Mouse (Mus musculus): ENCODE results near the gene Gabrb3. TPM values are rescaled to one million over a fixed set of nuclear protein-coding genes. Genes with fewer than 3 reads are reported as not detected.

Gene Gabrb3
- total RNA-seq, 2 experiments from 2014 or later = not detected

- ATAC-seq (ENCODE audit: poor library complexity, severe bottlenecking) = no peak
Observed at GRCm38 (mm10) chr7:57529451-57529850, 110.0 kb downstream of the Gabrb3 start.

GRCm38 (mm10) chr7:57529954-57530353, 110.5 kb downstream of the Gabrb3 start:
- ATAC-seq (ENCODE audit: poor library complexity, severe bottlenecking) = no peak

- ATAC-seq (ENCODE audit: poor library complexity, severe bottlenecking) = no peak
Observed at GRCm38 (mm10) chr7:57532676-57533075, 113.2 kb downstream of the Gabrb3 start.

- ATAC-seq (ENCODE audit: poor library complexity, severe bottlenecking) = no peak
Observed at GRCm38 (mm10) chr7:57538565-57538964, 119.1 kb downstream of the Gabrb3 start.

- no peak for ATAC-seq (ENCODE audit: poor library complexity, severe bottlenecking)
Observed at GRCm38 (mm10) chr7:57560732-57561436, 141.4 kb downstream of the Gabrb3 start.

GRCm38 (mm10) chr7:57564403-57564802, 144.9 kb downstream of the Gabrb3 start:
- no peak for ATAC-seq (ENCODE audit: poor library complexity, severe bottlenecking)

- ATAC-seq (ENCODE audit: poor library complexity, severe bottlenecking) = no peak
Observed at GRCm38 (mm10) chr7:57590451-57591248, 171.2 kb downstream of the Gabrb3 start.

- no peak for ATAC-seq (ENCODE audit: poor library complexity, severe bottlenecking)
Observed at GRCm38 (mm10) chr7:57591249-57591577, 171.7 kb downstream of the Gabrb3 start.

GRCm38 (mm10) chr7:57591578-57592431, 172.3 kb downstream of the Gabrb3 start:
- ATAC-seq (ENCODE audit: poor library complexity, severe bottlenecking) = no peak

- no peak for ATAC-seq (ENCODE audit: poor library complexity, severe bottlenecking)
Observed at GRCm38 (mm10) chr7:57597341-57597740, 177.8 kb downstream of the Gabrb3 start.

- ATAC-seq (ENCODE audit: poor library complexity, severe bottlenecking) = no peak
Observed at GRCm38 (mm10) chr7:57618697-57619096, 199.2 kb downstream of the Gabrb3 start.

- no peak for ATAC-seq (ENCODE audit: poor library complexity, severe bottlenecking)
Observed at GRCm38 (mm10) chr7:57620036-57620435, 200.5 kb downstream of the Gabrb3 start.

GRCm38 (mm10) chr7:57623718-57624117, 204.2 kb downstream of the Gabrb3 start:
- ATAC-seq (ENCODE audit: poor library complexity, severe bottlenecking) = no peak

- no peak for ATAC-seq (ENCODE audit: poor library complexity, severe bottlenecking)
Observed at GRCm38 (mm10) chr7:57635026-57635425, 215.5 kb downstream of the Gabrb3 start.

- no peak for ATAC-seq (ENCODE audit: poor library complexity, severe bottlenecking)
Observed at GRCm38 (mm10) chr7:57635687-57636086, 216.2 kb downstream of the Gabrb3 start.

GRCm38 (mm10) chr7:57640796-57641195, 221.3 kb downstream of the Gabrb3 start:
- no peak for ATAC-seq (ENCODE audit: poor library complexity, severe bottlenecking)

- no peak for ATAC-seq (ENCODE audit: poor library complexity, severe bottlenecking)
Observed at GRCm38 (mm10) chr7:57647345-57647744, 227.9 kb downstream of the Gabrb3 start.

- no peak for ATAC-seq (ENCODE audit: poor library complexity, severe bottlenecking)
Observed at GRCm38 (mm10) chr7:57648136-57648755, 228.8 kb downstream of the Gabrb3 start.

- no peak for ATAC-seq (ENCODE audit: poor library complexity, severe bottlenecking)
Observed at GRCm38 (mm10) chr7:57677352-57677751, 257.9 kb downstream of the Gabrb3 start.

GRCm38 (mm10) chr7:57689836-57690235, 270.3 kb downstream of the Gabrb3 start:
- no peak for ATAC-seq (ENCODE audit: poor library complexity, severe bottlenecking)

- no peak for ATAC-seq (ENCODE audit: poor library complexity, severe bottlenecking)
Observed at GRCm38 (mm10) chr7:57700370-57700769, 280.9 kb downstream of the Gabrb3 start.

Measured in megakaryocyte, adult 5-6 weeks (primary cell).